Mouse (Mus musculus) brain, embryonic 14.5 days (tissue): ENCODE data around the gene Keg1. TPM values are rescaled to one million over a fixed set of nuclear protein-coding genes. Genes with fewer than 3 reads are reported as not detected.

ENCODE experiments used
- DNase-seq: peaks from one replicate; pipeline ENCODE4 v3.0.0-alpha.2; 2011; ENCODE audit warnings: low read depth
- CTCF ChIP-seq: fragments of 200-500 bp; IDR thresholded peaks from 2 replicates; pipeline ENCODE4 v1.5.1; 2012; ENCODE audit warnings: inconsistent platforms, mild to moderate bottlenecking, moderate library complexity, borderline replicate concordance; ENCODE audit not compliant: insufficient read depth, insufficient read length; ENCODE audit errors: extremely low read depth
- POLR2A ChIP-seq: fragments of 200-500 bp; IDR thresholded peaks from 2 replicates; pipeline ENCODE4 v1.6.1; 2012; ENCODE audit warnings: mild to moderate bottlenecking, inconsistent platforms, borderline replicate concordance; ENCODE audit not compliant: poor library complexity, insufficient read depth, insufficient read length, severe bottlenecking; ENCODE audit errors: extremely low read depth
- polyA plus RNA-seq: library from polyadenylated mRNA; depleted of rRNA; stranded (reverse); fragments of >200 nt; gene quantifications from 2 replicates; pipeline ENCODE4 v1.2.3, GENCODE M21; 2012; rRNA removed

Gene Keg1
- polyA plus RNA-seq, 1 experiment = not detected

DNA sequence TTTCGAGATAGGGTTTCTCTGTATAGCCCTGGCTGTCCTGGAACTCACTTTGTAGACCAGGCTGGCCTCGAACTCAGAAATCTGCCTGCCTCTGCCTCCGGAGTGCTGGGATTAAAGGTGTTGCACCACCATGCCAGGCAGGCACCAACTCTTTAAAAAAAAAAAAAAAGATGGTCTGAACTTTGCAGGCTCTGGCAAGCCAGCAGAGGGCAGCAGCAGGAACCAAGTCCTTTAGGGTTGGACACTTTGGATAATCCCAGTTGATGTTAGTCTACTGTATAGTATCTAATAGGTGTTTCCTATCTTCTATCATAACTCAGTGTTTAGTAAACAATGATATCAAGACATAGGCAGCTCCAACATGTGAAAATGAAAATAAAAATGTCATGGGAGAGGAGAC lies 26.7 kb downstream of the Keg1 start:
- DNase-seq = peak; percentile 0
- TF ChIP-seq POLR2A = no peak
- TF ChIP-seq CTCF = peak; percentile 27; the same call in 1 of the 2 replicates

DNA sequence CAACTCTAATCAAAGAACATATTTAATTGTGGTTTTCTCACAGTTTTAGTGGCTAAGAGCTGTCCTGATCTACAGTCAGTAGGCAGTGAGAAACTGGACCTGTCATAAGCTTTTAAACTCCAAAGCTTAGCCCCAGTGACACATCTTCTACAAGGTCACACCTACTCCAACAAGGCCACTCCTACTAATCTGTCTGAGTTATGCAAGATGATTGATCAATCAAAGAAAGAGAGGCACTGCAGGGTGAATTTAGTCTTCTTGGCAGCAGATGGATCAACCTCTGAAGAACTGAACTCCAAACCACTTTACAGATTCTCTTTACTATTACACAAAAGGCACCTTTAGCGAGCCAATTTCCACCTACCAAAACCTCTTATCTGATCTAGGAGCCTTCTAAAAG lies 30.3 kb downstream of the Keg1 start:
- DNase-seq = no peak
- TF ChIP-seq CTCF = no peak
- TF ChIP-seq POLR2A = no peak

GRCm38 (mm10) chr19:12731036-12731435 lies 35.5 kb downstream of the Keg1 start:
- no peak for DNase-seq
- TF ChIP-seq CTCF = no peak
- no peak for TF ChIP-seq POLR2A

DNA sequence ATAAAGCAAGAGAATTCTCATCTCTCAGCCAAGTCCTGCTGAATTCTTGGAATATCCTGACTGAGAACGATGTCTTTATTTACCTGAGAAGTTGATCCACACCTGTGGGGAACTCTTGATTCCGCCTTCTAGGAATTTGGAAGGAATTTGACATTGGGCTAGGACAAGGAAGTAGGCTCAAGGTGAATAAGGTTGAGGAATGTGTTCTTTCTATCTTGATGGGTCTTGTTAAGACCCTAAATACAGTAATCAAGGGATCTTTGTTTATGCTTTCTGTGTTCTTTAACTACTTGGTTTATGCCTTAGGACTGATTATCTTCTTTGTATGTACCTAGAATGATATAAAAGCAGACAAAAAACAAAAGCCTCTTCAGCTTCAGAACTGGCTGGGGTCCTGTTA lies 36.4 kb downstream of the Keg1 start:
- TF ChIP-seq CTCF (no peak), POLR2A (no peak)
- DNase-seq = no peak

GRCm38 (mm10) chr19:12756286-12756685 lies 60.7 kb downstream of the Keg1 start:
- TF ChIP-seq POLR2A (no peak), CTCF (no peak)
- DNase-seq = no peak

DNA sequence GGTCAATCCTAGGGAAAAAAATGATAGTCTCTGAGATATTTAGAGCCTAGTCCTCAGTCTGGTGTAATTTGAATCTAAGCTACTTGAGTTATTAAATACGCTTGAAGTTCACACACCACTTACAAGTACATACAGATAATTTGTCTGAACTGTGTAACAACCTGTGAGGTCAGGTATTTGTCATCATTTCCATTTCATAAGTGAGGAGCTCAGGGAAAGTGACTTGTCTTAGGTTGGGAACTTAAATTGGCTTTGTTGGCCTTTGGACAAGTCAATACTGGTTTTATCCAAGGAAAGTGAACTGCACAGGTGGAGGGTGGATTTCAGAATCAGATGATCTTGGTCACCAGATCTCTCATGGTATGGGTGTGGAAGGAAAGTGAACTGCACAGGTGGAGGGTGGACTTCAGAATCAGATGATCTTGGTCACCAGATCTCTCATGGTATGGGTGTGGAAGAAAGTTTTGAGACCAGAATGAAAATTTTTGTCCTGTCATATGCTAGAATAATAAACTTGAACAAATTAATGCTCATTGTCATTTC lies 63.4 kb downstream of the Keg1 start:
- TF ChIP-seq POLR2A (no peak), CTCF (no peak)
- no peak for DNase-seq

- peak; percentile 78 for DNase-seq
- TF ChIP-seq POLR2A (no peak), CTCF (no peak)
Observed at GRCm38 (mm10) chr19:12759656-12760055, 64.1 kb downstream of the Keg1 start.

- TF ChIP-seq CTCF = no peak
- no peak for TF ChIP-seq POLR2A
Observed at GRCm38 (mm10) chr19:12762212-12763130, 66.9 kb downstream of the Keg1 start.

DNA sequence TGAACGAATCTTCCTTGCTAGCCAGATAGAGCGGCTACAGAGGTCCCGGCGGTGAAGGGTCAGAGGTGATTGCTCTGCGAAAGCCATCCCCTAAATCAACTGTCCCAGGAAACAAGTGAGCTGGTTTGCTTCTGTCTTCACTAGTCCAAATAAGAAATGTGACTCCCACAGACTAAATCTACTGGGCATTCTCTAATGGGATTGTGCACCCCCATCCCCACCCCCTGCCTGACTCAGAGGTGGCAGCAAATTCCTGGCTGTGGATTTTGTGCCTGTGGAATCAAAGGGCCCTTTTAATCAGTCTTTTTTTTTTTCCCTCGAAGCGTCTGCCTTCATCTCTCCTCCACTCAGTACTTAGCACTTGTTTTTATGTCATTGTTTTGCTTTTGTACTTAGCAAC lies 69.7 kb downstream of the Keg1 start, which contains the start of gene Cntf:
Gene Cntf, minus strand, starts transcription at position 325 of the 400 bp plus-strand sequence.
- no peak for DNase-seq
- TF ChIP-seq POLR2A = no peak
- TF ChIP-seq CTCF = no peak

More at GRCm38 (mm10) chr19:12762212-12763130, 66.9 kb downstream of the Keg1 start:
- no peak for DNase-seq

Other genes with a start within 250 kb of the Keg1 start
- 1.9 and 2.8 TPM in 2 replicates for gene Mpeg1, start 235.0 kb upstream of the Keg1 start, polyA plus RNA-seq
- 23.5 and 50.1 TPM in 2 replicates for gene Dtx4, start 194.3 kb upstream of the Keg1 start, polyA plus RNA-seq
- 5.0 and 6.4 TPM in 2 replicates for gene Fam111a, start 150.0 kb upstream of the Keg1 start, polyA plus RNA-seq
- 0.06 and 0.07 TPM in 2 replicates for gene Gm4952, start 95.8 kb upstream of the Keg1 start, polyA plus RNA-seq
- gene Glyat, start 62.5 kb upstream of the Keg1 start, polyA plus RNA-seq = not detected in 2 replicates
- not detected in 2 replicates for gene Olfr1442, start 25.3 kb upstream of the Keg1 start, polyA plus RNA-seq
- gene Olfr1443, start 17.7 kb upstream of the Keg1 start, polyA plus RNA-seq = not detected in 2 replicates
- gene Cntf, start 69.8 kb downstream of the Keg1 start, polyA plus RNA-seq = 2.4 and 3.9 TPM in 2 replicates
- gene Zfp91, start 100.3 kb downstream of the Keg1 start, polyA plus RNA-seq = 37.5 and 41.0 TPM in 2 replicates
- 1.4 and 1.6 TPM in 2 replicates for gene Lpxn, start 100.4 kb downstream of the Keg1 start, polyA plus RNA-seq
- not detected in 2 replicates for gene Gm5244, start 150.9 kb downstream of the Keg1 start, polyA plus RNA-seq
- not detected in 2 replicates for gene Olfr1444, start 161.5 kb downstream of the Keg1 start, polyA plus RNA-seq
- not detected in 2 replicates for gene Olfr1445, start 188.1 kb downstream of the Keg1 start, polyA plus RNA-seq
- not detected in 2 replicates for gene Olfr1446, start 197.7 kb downstream of the Keg1 start, polyA plus RNA-seq
- not detected in 2 replicates for gene Olfr1447, start 208.0 kb downstream of the Keg1 start, polyA plus RNA-seq
- gene Olfr1448, start 228.6 kb downstream of the Keg1 start, polyA plus RNA-seq = not detected in 2 replicates
- not detected in 2 replicates for gene Olfr1449, start 235.1 kb downstream of the Keg1 start, polyA plus RNA-seq